Mouse (Mus musculus) CH12.LX (cell line): ENCODE data around the gene Cux1. TPM values are rescaled to one million over a fixed set of nuclear protein-coding genes. Genes with fewer than 3 reads are reported as not detected.
A peak's percentile ranks its signal among the peaks of the same experiment; 100 is the strongest.

Experiments
- DNase-seq: peaks from one replicate; pipeline ENCODE4 v3.0.0-alpha.2; 2013; ENCODE audit errors: extremely low read depth
- H3K27ac ChIP-seq: 2 replicates; pipeline ENCODE4 v1.5.1; 2012; ENCODE audit warnings: low read depth, mild to moderate bottlenecking, control low read depth, moderate library complexity; ENCODE audit not compliant: insufficient read depth
- H3K27me3 ChIP-seq: replicated peaks from 2 replicates; pipeline ENCODE3; 2012; ENCODE audit warnings: inconsistent platforms
- H3K36me3 ChIP-seq, 2 experiments: replicated peaks in 1 of 2; 2 replicates each; pipeline versions ENCODE3 to v1.6.1; 2012; ENCODE audit warnings: inconsistent platforms in 1 of 2, low read length in 1 of 2, mild to moderate bottlenecking in 1 of 2, mixed read lengths in 1 of 2, moderate library complexity in 1 of 2; ENCODE audit not compliant: control insufficient read depth in 1 of 2, insufficient read depth in 1 of 2
- H3K4me1 ChIP-seq, 2 experiments: 2 replicates each; pipeline ENCODE4 v1.6.1; 2012; ENCODE audit warnings: inconsistent platforms in 1 of 2, moderate library complexity in 1 of 2; ENCODE audit not compliant: insufficient read depth in 2 of 2, control insufficient read depth in 1 of 2
- H3K4me2 ChIP-seq: 2 replicates; pipeline ENCODE4 v1.6.1; 2012; ENCODE audit warnings: low read depth, mild to moderate bottlenecking, control low read depth; ENCODE audit not compliant: poor library complexity, insufficient read depth, severe bottlenecking
- H3K4me3 ChIP-seq, 3 experiments: fragments of 150-350 bp in 1 of 3; sonication (generic) in 1 of 3; replicated peaks in 1 of 3; 2 replicates each; pipeline versions ENCODE3 to v1.5.1; 2011 to 2012; ENCODE audit warnings: low read depth in 2 of 3, low read length in 2 of 3, mild to moderate bottlenecking in 2 of 3, moderate library complexity in 2 of 3, control low read depth in 1 of 3, improper control_type of control experiment in 1 of 3, inconsistent platforms in 1 of 3, mixed read lengths in 1 of 3; ENCODE audit not compliant: poor library complexity in 1 of 3
- H3K79me2 ChIP-seq: replicated peaks from 2 replicates; pipeline ENCODE4 v1.6.1; 2012; ENCODE audit warnings: mild to moderate bottlenecking, moderate library complexity; ENCODE audit not compliant: control insufficient read depth, poor library complexity, insufficient read depth, severe bottlenecking; ENCODE audit errors: extremely low read depth
- H3K9ac ChIP-seq: 2 replicates; pipeline ENCODE4 v1.6.1; 2012; ENCODE audit warnings: low read depth, mild to moderate bottlenecking, control low read depth, moderate library complexity; ENCODE audit not compliant: insufficient read depth
- H3K9me3 ChIP-seq: replicated peaks from 2 replicates; pipeline ENCODE3; 2012; ENCODE audit warnings: low read length, inconsistent platforms, mixed read lengths
- BHLHE40 ChIP-seq: IDR thresholded peaks from 2 replicates; pipeline ENCODE4 v1.6.1; 2011; ENCODE audit warnings: mild to moderate bottlenecking, low read depth, low read length, improper control_type of control experiment
- CHD2 ChIP-seq: IDR thresholded peaks from 2 replicates; pipeline ENCODE4 v1.6.1; 2011; ENCODE audit warnings: low read length, improper control_type of control experiment
- CTCF ChIP-seq, 2 experiments: IDR thresholded peaks in 1 of 2; conservative IDR thresholded peaks in 1 of 2; 2 replicates each; pipeline ENCODE4 v1.5.1; 2011 to 2012; ENCODE audit warnings: low read depth in 2 of 2, low read length in 2 of 2, improper control_type of control experiment in 1 of 2, inconsistent platforms in 1 of 2, mild to moderate bottlenecking in 1 of 2, moderate library complexity in 1 of 2
- ELF1 ChIP-seq: IDR thresholded peaks from 2 replicates; pipeline ENCODE4 v1.6.1; 2014; ENCODE audit warnings: low read depth, mild to moderate bottlenecking, inconsistent platforms, low read length, improper control_type of control experiment
- ETS1 ChIP-seq: conservative IDR thresholded peaks from 2 replicates; pipeline ENCODE4 v1.6.1; 2012; ENCODE audit warnings: low read depth, mild to moderate bottlenecking, inconsistent platforms, low read length, improper control_type of control experiment, moderate library complexity
- GABPA ChIP-seq: IDR thresholded peaks from 2 replicates; pipeline ENCODE4 v1.6.1; 2012; ENCODE audit warnings: low read depth, low read length, improper control_type of control experiment, inconsistent platforms; ENCODE audit not compliant: insufficient replicate concordance
- HCFC1 ChIP-seq: IDR thresholded peaks from 2 replicates; pipeline ENCODE4 v1.6.1; 2012; ENCODE audit warnings: low read depth, mild to moderate bottlenecking, inconsistent platforms, low read length, improper control_type of control experiment
- JUN ChIP-seq: IDR thresholded peaks from 2 replicates; pipeline ENCODE4 v1.6.1; 2011; ENCODE audit warnings: low read depth, mild to moderate bottlenecking, low read length, improper control_type of control experiment, moderate library complexity; ENCODE audit not compliant: insufficient read depth
- KAT2A ChIP-seq: IDR thresholded peaks from 2 replicates; pipeline ENCODE4 v1.6.1; 2012; ENCODE audit warnings: low read length, improper control_type of control experiment, inconsistent platforms; ENCODE audit not compliant: insufficient replicate concordance
- MAZ ChIP-seq: IDR thresholded peaks from 2 replicates; pipeline ENCODE4 v1.6.1; 2012; ENCODE audit warnings: low read depth, mild to moderate bottlenecking, inconsistent platforms, low read length, improper control_type of control experiment, moderate library complexity
- NELFE ChIP-seq: IDR thresholded peaks from 2 replicates; pipeline ENCODE4 v1.6.1; 2011; ENCODE audit warnings: low read depth, low read length, improper control_type of control experiment
- NRF1 ChIP-seq: IDR thresholded peaks from 2 replicates; pipeline ENCODE4 v1.6.1; 2014; ENCODE audit warnings: low read depth, mild to moderate bottlenecking, inconsistent platforms, low read length, improper control_type of control experiment, moderate library complexity
- PAX5 ChIP-seq: IDR thresholded peaks from 2 replicates; pipeline ENCODE4 v1.6.1; 2012; ENCODE audit warnings: low read length, inconsistent platforms, mixed read lengths
- RAD21 ChIP-seq: IDR thresholded peaks from 2 replicates; pipeline ENCODE4 v1.6.1; 2011; ENCODE audit warnings: low read depth, mild to moderate bottlenecking, low read length, improper control_type of control experiment, moderate library complexity
- RCOR1 ChIP-seq: conservative IDR thresholded peaks from 2 replicates; pipeline ENCODE4 v1.6.1; 2012; ENCODE audit warnings: low read depth, mild to moderate bottlenecking, inconsistent platforms, low read length, improper control_type of control experiment
- SIN3A ChIP-seq: IDR thresholded peaks from 2 replicates; pipeline ENCODE4 v1.6.1; 2012; ENCODE audit warnings: low read length, improper control_type of control experiment, inconsistent platforms
- SMC3 ChIP-seq: IDR thresholded peaks from 2 replicates; pipeline ENCODE4 v1.6.1; 2011; ENCODE audit warnings: low read depth, low read length, improper control_type of control experiment
- TBP ChIP-seq: conservative IDR thresholded peaks from 2 replicates; pipeline ENCODE4 v1.6.1; 2011; ENCODE audit warnings: low read depth, low read length, improper control_type of control experiment
- TCF12 ChIP-seq: IDR thresholded peaks from 2 replicates; pipeline ENCODE4 v1.6.1; 2014; ENCODE audit warnings: low read depth, mild to moderate bottlenecking, inconsistent platforms, low read length, improper control_type of control experiment
- USF1 ChIP-seq: IDR thresholded peaks from 2 replicates; pipeline ENCODE4 v1.6.1; 2014; ENCODE audit warnings: low read depth, mild to moderate bottlenecking, inconsistent platforms, low read length, improper control_type of control experiment
- ZMIZ1 ChIP-seq: IDR thresholded peaks from 2 replicates; pipeline ENCODE4 v1.6.1; 2012; ENCODE audit warnings: low read depth, mild to moderate bottlenecking, inconsistent platforms, low read length, improper control_type of control experiment
- ZNF384 ChIP-seq: IDR thresholded peaks from 2 replicates; pipeline ENCODE4 v1.6.1; 2012; ENCODE audit warnings: low read depth, low read length, improper control_type of control experiment, inconsistent platforms
- dilution Hi-C: fragments of 300-500 bp; cut with MboI; formaldehyde crosslinking; loops from 2 replicates; pipeline ENCODE4 v1.14.3; 2020; ENCODE audit warnings: low sequenced_read_pairs; ENCODE audit not compliant: extremely low pct_unique_long_range_greater_than_20kb, extremely low pct_ligation_motif_present
- in situ Hi-C: fragments of 300-500 bp; cut with MboI; formaldehyde crosslinking; loops from 3 replicates; pipeline ENCODE4 v1.14.3; 2019; ENCODE audit warnings: low sequenced_read_pairs, low pct_ligation_motif_present, low pct_unique_long_range_greater_than_20kb, mixed read lengths
- polyA plus RNA-seq: library from polyadenylated mRNA; unstranded; fragments of >175 nt; gene quantifications from 2 replicates; pipeline ENCODE4 v1.2.1, GENCODE M21; 2012; ENCODE audit warnings: low read depth; ENCODE audit not compliant: insufficient read length
- total RNA-seq, 2 experiments: library from RNA; depleted of rRNA; stranded (reverse); fragments of 300-350 nt in 1 of 2; fragments of >200 nt in 1 of 2; gene quantifications; 2 replicates each; pipeline ENCODE4 v1.2.3; 2012 to 2014

Gene Cux1
- total and polyA plus RNA-seq, 3 experiments: 12.4 to 21.9 (median 19.6) TPM

GRCm38 (mm10) chr5:136578201-136578600 is 10.9 kb upstream of the Cux1 start (continued):
- no peak for TF ChIP-seq CHD2

DNA sequence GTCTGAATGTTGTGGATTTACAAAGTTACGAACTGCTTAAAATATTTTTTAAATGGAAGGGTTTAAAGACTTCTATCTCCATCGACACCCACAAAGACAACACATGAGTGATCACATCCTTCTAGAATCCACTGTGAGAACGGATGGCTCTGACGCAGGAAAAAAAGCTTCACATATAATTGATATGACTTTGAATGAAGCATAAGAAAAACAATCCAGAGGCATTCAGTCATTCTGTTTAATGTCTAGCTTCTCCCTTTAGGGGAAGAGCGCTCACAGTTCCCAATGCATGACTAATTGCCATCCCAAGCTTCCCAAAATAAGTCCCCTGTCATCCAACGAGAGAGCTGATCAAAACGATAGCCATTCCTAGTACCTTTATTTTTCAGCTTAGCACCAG is 2.9 kb upstream of the Cux1 start:
- dilution Hi-C loops: no loop called here
- H3K4me3 ChIP-seq: no peak overlapping the region
- in situ Hi-C loops: loop anchor here (5.0 kb wide), 1 partner anchor 52 kb away; no protein-coding TSS in a partner anchor
- no peak overlapping the region for H3K9ac ChIP-seq
- no peak for DNase-seq
- H3K4me1 ChIP-seq: peaks cover 3 to 13% of the 10 kb centered on the region in 2 experiments; a peak in 3 of 4 replicates
- H3K36me3 ChIP-seq: peaks cover 0 to 3% of the 10 kb centered on the region in 2 experiments
- H3K27me3 ChIP-seq: peaks cover 37% of the 10 kb centered on the region
- peaks cover 4% of the 10 kb centered on the region for H3K9me3 ChIP-seq
- no peak overlapping the region for H3K4me2 ChIP-seq
- TF ChIP-seq ZNF384 (no peak), SIN3A (no peak), GABPA (no peak), ZMIZ1 (no peak), ETS1 (no peak), PAX5 (no peak), CTCF (conservative IDR thresholded peaks at IDR 0.05 in 1 of 2, IDR thresholded peaks at IDR 0.05 in 1 of 2; ENCODE audit: low read depth in 2 of 2, low read length in 2 of 2) (no peak), JUN (no peak), TBP (no peak), NELFE (no peak)
- 0 out of 2 replicates have a peak, but pooled peaks cover 4% of the 10 kb centered on the region for H3K79me2 ChIP-seq
- H3K27ac ChIP-seq: no peak overlapping the region

DNA sequence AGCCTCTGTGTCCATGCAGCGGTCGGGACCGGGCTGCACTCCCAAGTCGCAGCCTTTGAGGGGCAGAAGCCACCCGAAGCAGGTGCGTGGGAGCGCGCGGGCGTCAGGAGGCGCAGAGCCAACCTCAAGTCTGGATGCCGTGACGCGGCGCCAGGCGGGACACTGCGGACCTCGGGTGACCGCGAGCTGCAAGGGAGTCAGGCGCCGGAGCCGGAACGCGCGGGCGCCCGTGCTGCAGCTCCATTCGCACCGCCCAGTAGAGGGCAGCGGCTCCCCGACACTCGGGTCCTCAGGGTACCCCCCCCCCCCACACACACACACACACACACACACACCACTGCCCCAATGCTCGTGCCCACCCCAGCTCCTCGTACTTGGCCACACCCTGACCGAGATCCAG is 1.5 kb upstream of the Cux1 start:
- Histone ChIP-seq H3K9me3 (peaks cover 4% of the 10 kb centered on the region), H3K9ac (no peak overlapping the region), H3K27me3 (peaks cover 36% of the 10 kb centered on the region), H3K79me2 (0 out of 2 replicates have a peak, but pooled peaks cover 4% of the 10 kb centered on the region), H3K27ac (no peak overlapping the region), H3K4me1 (peaks cover 4 to 16% of the 10 kb centered on the region in 2 experiments; a peak in 3 of 4 replicates), H3K36me3 (peaks cover 0 to 6% of the 10 kb centered on the region in 2 experiments), H3K4me3 (peak overlapping the region in 2 of 3 experiments; percentile 54 to 92), H3K4me2 (peak overlapping the region; percentile 92)
- TF ChIP-seq RCOR1: no peak
- peak; percentile 65 for TF ChIP-seq BHLHE40
- TF ChIP-seq HCFC1: no peak
- TF ChIP-seq ELF1: 0 out of 2 replicates have a peak, but pooled peaks have one; percentile 26
- no peak for TF ChIP-seq USF1
- peak in 1 of 2 experiments; percentile 65; a peak in 2 of 4 replicates for TF ChIP-seq CTCF (conservative IDR thresholded peaks at IDR 0.05 in 1 of 2, IDR thresholded peaks at IDR 0.05 in 1 of 2; ENCODE audit: low read depth in 2 of 2, low read length in 2 of 2)
- TF ChIP-seq MAZ: peak; percentile 70; the same call in 1 of the 2 replicates
- TF ChIP-seq NRF1: 0 out of 2 replicates have a peak, but pooled peaks have one; percentile 14
- TF ChIP-seq RAD21: peak; percentile 24
- TF ChIP-seq KAT2A: no peak
- 0 out of 2 replicates have a peak, but pooled peaks have one; percentile 20 for TF ChIP-seq TCF12
- no peak for TF ChIP-seq TBP
- TF ChIP-seq SMC3: peak; percentile 48
- dilution Hi-C loops: no loop called here
- DNase-seq: no peak
- in situ Hi-C loops: no loop called here
